Mouse (Mus musculus) forebrain, embryonic 12.5 days (tissue): Measurements from ENCODE around the gene Atp2a1. TPM values are rescaled to one million over a fixed set of nuclear protein-coding genes. Genes with fewer than 3 reads are reported as not detected.
A peak's percentile ranks its signal among the peaks of the same experiment; 100 is the strongest.
"Not testable (repeated sequence)": the region's sequence is repeated elsewhere in the genome, so short reads cannot be mapped to it uniquely, and the experiment has no call there.

Experiments used
- ATAC-seq: fragments of 200-750 bp; cut with Nextera tagmentation; 2 replicates; pipeline ENCODE4 v1.8.0; 2017; ENCODE audit warnings: moderate TSS enrichment; ENCODE audit not compliant: low FRiP score
- H3K27ac ChIP-seq: fragments of 300-500 bp; sonication (generic); 2 replicates; pipeline ENCODE4 v1.5.1; 2016; ENCODE audit warnings: mild to moderate bottlenecking
- H3K27me3 ChIP-seq: fragments of 300-500 bp; sonication (generic); 2 replicates; pipeline ENCODE4 v1.6.1; 2016; ENCODE audit warnings: mild to moderate bottlenecking
- H3K36me3 ChIP-seq: fragments of 300-500 bp; sonication (generic); replicated peaks from 2 replicates; pipeline ENCODE4 v1.6.1; 2016; ENCODE audit warnings: mild to moderate bottlenecking
- H3K4me1 ChIP-seq: fragments of 300-500 bp; sonication (generic); 2 replicates; pipeline ENCODE4 v1.6.1; 2016
- H3K4me2 ChIP-seq: fragments of 300-500 bp; sonication (generic); 2 replicates; pipeline ENCODE4 v1.6.1; 2016; ENCODE audit warnings: mild to moderate bottlenecking, moderate library complexity
- H3K4me3 ChIP-seq: fragments of 300-500 bp; sonication (generic); replicated peaks from 2 replicates; pipeline ENCODE4 v1.5.1; 2016; ENCODE audit warnings: mild to moderate bottlenecking
- H3K9ac ChIP-seq: fragments of 300-500 bp; sonication (generic); 2 replicates; pipeline ENCODE4 v1.6.1; 2016; ENCODE audit warnings: mild to moderate bottlenecking
- H3K9me3 ChIP-seq: fragments of 300-500 bp; sonication (generic); 2 replicates; pipeline ENCODE4 v1.6.1; 2016
- WGBS: fragments of 180-500 bp; shearing (Covaris S2); methylation state at CpG from one replicate; pipeline ENCODE4 v1.1.7; 2016; 5-methylcytosine and 5-hydroxymethylcytosine counted together
- polyA plus RNA-seq: library from polyadenylated mRNA; unstranded; fragments of >200 nt; fragmentation: Nextera tagmentation; extraction: Ambion mirVana; gene quantifications from 2 replicates; pipeline ENCODE4 v1.2.1, GENCODE M21; 2016

The Atp2a1 gene
- polyA plus RNA-seq, 1 experiment from 2014 or later, result 0.43 TPM

GRCm38 (mm10) chr7:126491973-126492372 is 29.1 kb upstream of the Atp2a1 start:
- WGBS, result 68% methylated on average over 11 of the region's 11 CpGs
- Histone ChIP-seq H3K9ac (no peak overlapping the region), H3K9me3 (no peaks in the 10 kb centered on the region), H3K4me1 (peaks cover 11% of the 10 kb centered on the region), H3K4me2 (no peak overlapping the region), H3K27ac (no peak overlapping the region), H3K36me3 (peaks cover 80% of the 10 kb centered on the region), H3K27me3 (no peaks in the 10 kb centered on the region), H3K4me3 (no peak overlapping the region)
- ATAC-seq, result no peak

- no peaks in the 10 kb centered on the region for H3K27me3 ChIP-seq
- H3K36me3 ChIP-seq, result peaks cover 71% of the 10 kb centered on the region
- no peak overlapping the region for H3K4me2 ChIP-seq
- no peak overlapping the region for H3K4me3 ChIP-seq
- no peak overlapping the region for H3K9ac ChIP-seq
- 83% methylated on average over 1 of the region's 1 CpGs for WGBS
- H3K27ac ChIP-seq, result no peak overlapping the region
- H3K9me3 ChIP-seq, result no peaks in the 10 kb centered on the region
- no peak for ATAC-seq
- H3K4me1 ChIP-seq, result peaks cover 13% of the 10 kb centered on the region
Observed at GRCm38 (mm10) chr7:126491005-126491404, 28.1 kb upstream of the Atp2a1 start.

GRCm38 (mm10) chr7:126487617-126488385 is 24.9 kb upstream of the Atp2a1 start:
- not testable (repeated sequence) for H3K27me3 ChIP-seq, H3K27ac ChIP-seq, H3K9me3 ChIP-seq
- peak; percentile 34; the same call in 1 of the 2 replicates for ATAC-seq
- H3K9ac ChIP-seq, result peak overlapping the region; percentile 69
- H3K4me3 ChIP-seq, result peak overlapping the region; percentile 68
- H3K36me3 ChIP-seq, result peaks cover 39% of the 10 kb centered on the region
- peaks cover 13% of the 10 kb centered on the region for H3K4me1 ChIP-seq
- H3K4me2 ChIP-seq, result peak overlapping the region; percentile 98
- 20% methylated on average over 24 of the region's 25 CpGs for WGBS

DNA sequence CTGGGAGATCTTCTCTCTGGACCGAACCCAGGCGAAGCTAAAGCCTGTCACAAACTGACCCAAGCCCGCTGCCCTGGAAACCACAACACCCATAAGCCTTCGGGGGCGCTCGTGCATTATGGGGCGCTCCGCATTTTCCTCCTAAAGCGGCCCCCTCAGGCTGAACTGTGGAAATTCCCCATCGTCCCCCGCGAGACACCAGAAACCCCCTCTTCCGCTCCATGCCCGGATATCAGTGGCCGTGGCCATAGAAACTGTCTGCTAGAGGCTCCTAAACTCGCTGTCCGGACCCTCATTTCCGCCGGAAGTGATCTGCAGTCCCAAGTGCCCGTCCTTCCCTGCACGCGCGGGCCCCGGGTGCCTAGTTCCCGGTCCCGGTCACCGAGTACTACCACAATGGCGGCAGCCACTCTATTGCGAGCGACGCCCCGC is 24.2 kb upstream of the Atp2a1 start, which contains the start of gene Tufm:
TSS of gene Tufm (plus strand) at position 310 of the 432 bp plus-strand sequence.
- Histone ChIP-seq H3K36me3 (peaks cover 31% of the 10 kb centered on the region), H3K4me1 (peaks cover 20% of the 10 kb centered on the region), H3K4me3 (peak within 1 kb of the TSS; percentile 68), H3K27me3 (no peaks in the 10 kb centered on the region), H3K4me2 (peak within 1 kb of the TSS; percentile 98), H3K27ac (peak within 1 kb of the TSS; percentile 68), H3K9ac (peak within 1 kb of the TSS; percentile 69), H3K9me3 (no peaks in the 10 kb centered on the region)
- peak; percentile 94 for ATAC-seq
- WGBS, result under 1% methylated on average over 32 of the region's 32 CpGs

GRCm38 (mm10) chr7:126482392-126482871 is 19.5 kb upstream of the Atp2a1 start:
- H3K9ac ChIP-seq, result peak overlapping the region; percentile 40; the same call in 1 of the 2 replicates
- H3K4me3 ChIP-seq, result peak overlapping the region; percentile 29
- no peaks in the 10 kb centered on the region for H3K9me3 ChIP-seq
- peaks cover 9% of the 10 kb centered on the region for H3K4me1 ChIP-seq
- H3K36me3 ChIP-seq, result no peaks in the 10 kb centered on the region
- H3K4me2 ChIP-seq, result peak overlapping the region; percentile 52
- WGBS, result under 1% methylated on average over 23 of the region's 23 CpGs
- no peaks in the 10 kb centered on the region for H3K27me3 ChIP-seq
- peak overlapping the region; percentile 63 for H3K27ac ChIP-seq
- peak; percentile 70 for ATAC-seq

- no peak overlapping the region for H3K4me3 ChIP-seq
- H3K9ac ChIP-seq, result no peak overlapping the region
- no peak overlapping the region for H3K27ac ChIP-seq
- no peaks in the 10 kb centered on the region for H3K27me3 ChIP-seq
- H3K9me3 ChIP-seq, result no peaks in the 10 kb centered on the region
- peaks cover 8% of the 10 kb centered on the region for H3K4me1 ChIP-seq
- no peaks in the 10 kb centered on the region for H3K36me3 ChIP-seq
- no peak for ATAC-seq
- H3K4me2 ChIP-seq, result no peak overlapping the region
- WGBS, result 22% methylated on average over 5 of the region's 5 CpGs
Observed at GRCm38 (mm10) chr7:126481699-126482098, 18.8 kb upstream of the Atp2a1 start.

DNA sequence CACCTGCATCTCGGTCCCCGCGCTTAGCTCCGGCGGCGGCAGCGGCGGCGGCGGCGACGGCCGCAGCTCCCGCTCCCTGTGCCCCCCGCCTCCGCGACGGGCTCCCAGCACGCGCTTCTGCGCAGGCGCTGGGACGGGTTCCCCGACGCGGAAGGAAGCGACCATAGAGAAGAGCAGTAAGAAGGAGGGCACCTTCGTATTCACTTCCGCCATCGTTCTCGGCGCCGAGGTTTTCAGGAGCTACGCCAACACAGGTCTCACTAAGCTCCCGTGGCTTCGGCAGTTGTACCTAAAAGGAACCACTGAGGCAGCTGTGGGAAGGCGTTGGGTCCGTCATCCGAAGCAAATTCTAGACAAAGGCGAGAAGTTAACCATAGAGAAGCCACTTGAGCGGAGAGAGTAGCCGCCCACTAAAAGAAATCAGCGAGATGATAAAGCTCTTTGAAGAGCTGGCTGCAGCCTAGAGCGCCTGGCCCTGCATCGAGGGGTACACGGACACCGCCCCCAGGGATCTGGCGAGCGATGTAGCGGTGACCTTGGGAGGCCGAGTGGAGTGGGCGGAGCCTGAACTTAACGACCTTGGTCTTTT is 12.2 kb upstream of the Atp2a1 start, which contains the start of gene Sh2b1:
TSS of gene Sh2b1 (minus strand) at position 432 of the 589 bp plus-strand sequence.
- peak; percentile 91 for ATAC-seq
- H3K4me1 ChIP-seq, result peaks cover 24% of the 10 kb centered on the region
- peak within 1 kb of the TSS; percentile 92 for H3K4me3 ChIP-seq
- peaks cover 27% of the 10 kb centered on the region for H3K36me3 ChIP-seq
- WGBS, result under 1% methylated on average over 53 of the region's 53 CpGs
- H3K4me2 ChIP-seq, result peak within 1 kb of the TSS; percentile 82
- peak within 1 kb of the TSS; percentile 95 for H3K27ac ChIP-seq
- H3K27me3 ChIP-seq, result no peaks in the 10 kb centered on the region
- peak within 1 kb of the TSS; percentile 97 for H3K9ac ChIP-seq
- no peaks in the 10 kb centered on the region for H3K9me3 ChIP-seq

GRCm38 (mm10) chr7:126474486-126474955 is 11.6 kb upstream of the Atp2a1 start:
- ATAC-seq, result peak; percentile 76
- Histone ChIP-seq H3K27me3 (no peaks in the 10 kb centered on the region), H3K4me2 (peak overlapping the region; percentile 82), H3K4me3 (peak overlapping the region; percentile 92), H3K27ac (peak overlapping the region; percentile 95), H3K36me3 (peaks cover 33% of the 10 kb centered on the region), H3K9ac (peak overlapping the region; percentile 97), H3K4me1 (peaks cover 24% of the 10 kb centered on the region), H3K9me3 (no peaks in the 10 kb centered on the region)
- 2% methylated on average over 27 of the region's 27 CpGs for WGBS

DNA sequence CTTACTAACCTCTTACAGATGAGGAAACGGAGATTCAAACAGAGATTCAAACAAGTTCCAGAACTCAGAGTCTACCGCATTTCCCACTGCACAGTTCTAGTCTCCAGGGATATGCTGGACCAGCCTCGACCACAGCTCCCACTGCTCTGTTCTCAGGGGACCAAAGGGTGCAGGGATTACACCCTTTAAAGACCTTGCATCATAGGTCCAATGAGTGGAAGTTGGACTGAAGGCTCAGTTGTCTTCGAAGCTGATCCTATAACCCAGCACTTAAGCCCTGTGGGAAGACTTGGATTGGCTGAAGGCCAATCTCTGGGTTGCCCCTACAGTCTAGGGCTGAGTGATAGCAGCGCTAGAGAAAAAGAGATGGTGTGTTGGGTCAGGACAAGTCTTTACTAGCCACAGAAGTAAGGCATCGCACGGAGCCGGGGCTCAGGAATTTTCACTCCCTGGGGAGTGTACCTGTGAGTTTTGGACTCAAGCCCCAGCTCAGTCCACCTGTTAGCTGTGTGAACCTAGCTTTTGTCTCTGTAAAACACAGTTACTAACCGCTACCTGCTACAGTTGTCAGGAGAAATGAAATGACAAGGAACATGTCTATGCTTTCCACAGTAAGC is 10.7 kb upstream of the Atp2a1 start:
- Histone ChIP-seq H3K4me3 (peak overlapping the region; percentile 92), H3K9me3 (no peaks in the 10 kb centered on the region), H3K4me2 (peak overlapping the region; percentile 82), H3K4me1 (peaks cover 24% of the 10 kb centered on the region), H3K27me3 (no peaks in the 10 kb centered on the region), H3K9ac (peak overlapping the region; percentile 97; the same call in 1 of the 2 replicates), H3K36me3 (peaks cover 42% of the 10 kb centered on the region), H3K27ac (no peak overlapping the region)
- 90% methylated on average over 9 of the region's 9 CpGs for WGBS
- ATAC-seq, result no peak

DNA sequence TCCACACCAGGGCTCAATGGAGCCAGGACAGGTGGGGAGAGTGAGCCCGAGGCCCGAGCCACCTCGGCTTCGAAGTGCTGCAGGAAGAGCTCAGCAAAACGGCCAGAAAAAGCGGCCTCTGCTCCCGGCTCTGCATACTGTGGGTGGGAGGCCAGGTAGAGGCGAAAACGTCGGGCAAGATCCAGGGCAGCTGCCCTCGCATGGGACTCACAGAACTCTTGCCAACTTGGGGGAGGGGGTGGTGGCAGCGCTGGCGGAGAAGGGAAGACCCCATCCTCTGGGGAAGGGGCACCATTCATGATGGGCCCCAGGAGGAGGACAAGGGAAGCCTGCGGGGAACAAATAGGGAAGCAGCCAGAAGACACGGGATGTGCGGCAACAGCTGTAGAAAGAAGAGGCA is 9.8 kb upstream of the Atp2a1 start:
- Histone ChIP-seq H3K9me3 (no peaks in the 10 kb centered on the region), H3K4me2 (no peak overlapping the region), H3K4me1 (peaks cover 24% of the 10 kb centered on the region), H3K27me3 (no peaks in the 10 kb centered on the region), H3K9ac (no peak overlapping the region), H3K36me3 (peaks cover 51% of the 10 kb centered on the region), H3K27ac (0 out of 2 replicates have a peak overlapping the region, but pooled peaks have one; percentile 8), H3K4me3 (no peak overlapping the region)
- ATAC-seq, result no peak
- 93% methylated on average over 16 of the region's 16 CpGs for WGBS

- Histone ChIP-seq H3K9ac (no peak overlapping the region), H3K4me1 (peaks cover 24% of the 10 kb centered on the region), H3K4me3 (no peak overlapping the region), H3K36me3 (peaks cover 55% of the 10 kb centered on the region), H3K9me3 (no peaks in the 10 kb centered on the region), H3K27ac (0 out of 2 replicates have a peak overlapping the region, but pooled peaks have one; percentile 8), H3K4me2 (no peak overlapping the region), H3K27me3 (no peaks in the 10 kb centered on the region)
- ATAC-seq, result no peak
- WGBS, result 93% methylated on average over 13 of the region's 13 CpGs
Observed at GRCm38 (mm10) chr7:126472306-126472705, 9.4 kb upstream of the Atp2a1 start.

GRCm38 (mm10) chr7:126471853-126472252 is 8.9 kb upstream of the Atp2a1 start:
- Histone ChIP-seq H3K36me3 (peaks cover 60% of the 10 kb centered on the region), H3K27ac (no peak overlapping the region), H3K4me1 (peaks cover 24% of the 10 kb centered on the region), H3K9ac (no peak overlapping the region), H3K4me3 (no peak overlapping the region), H3K4me2 (no peak overlapping the region), H3K27me3 (no peaks in the 10 kb centered on the region), H3K9me3 (no peaks in the 10 kb centered on the region)
- WGBS, result 91% methylated on average over 4 of the region's 4 CpGs
- ATAC-seq, result no peak
